Mouse (Mus musculus) liver, adult 2 months (tissue): Measurements from ENCODE around the gene Cdcp2.

ENCODE experiments used
- CTCF ChIP-seq: fragments of 200-500 bp; IDR thresholded peaks from 2 replicates; pipeline ENCODE4 v1.5.1; 2011; ENCODE audit warnings: low read depth, low read length, control low read depth
- POLR2A ChIP-seq: fragments of 200-500 bp; IDR thresholded peaks from 2 replicates; pipeline ENCODE4 v1.6.1; 2011; ENCODE audit warnings: low read length, control low read depth; ENCODE audit not compliant: insufficient read depth; ENCODE audit errors: extremely low read depth

DNA sequence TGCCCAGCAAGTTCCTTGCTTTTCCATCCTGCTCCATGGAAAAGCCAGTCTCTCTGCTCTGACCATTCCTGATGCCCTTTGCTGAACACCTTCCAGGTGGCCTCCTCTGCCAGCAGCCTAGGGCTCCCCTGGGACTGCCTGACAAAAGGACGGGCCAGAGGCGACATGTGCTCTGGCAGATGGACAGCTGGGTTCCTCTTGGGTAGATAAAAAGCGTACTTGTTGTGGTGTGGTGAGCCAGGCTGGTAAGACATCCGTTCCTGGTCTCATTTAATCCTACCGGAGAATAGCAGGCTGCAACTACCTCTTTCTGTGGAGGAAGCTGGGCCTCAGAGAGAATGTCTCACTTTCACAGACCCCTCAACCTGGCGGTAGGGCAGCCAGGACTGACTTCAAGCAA lies 648 bp upstream of the Cdcp2 start:
- TF ChIP-seq POLR2A (no peak), CTCF (no peak)
